Mouse (Mus musculus) ES-Bruce4 (cell line): ENCODE results near the gene Adam11. TPM values are rescaled to one million over a fixed set of nuclear protein-coding genes. Genes with fewer than 3 reads are reported as not detected.

Experiments used
- H3K27ac ChIP-seq: 2 replicates; pipeline ENCODE4 v1.5.1; 2012; ENCODE audit warnings: low read length, inconsistent platforms; ENCODE audit not compliant: insufficient read depth
- H3K27me3 ChIP-seq: 2 replicates; pipeline ENCODE4 v1.6.1; 2012; ENCODE audit warnings: mild to moderate bottlenecking, low read length, inconsistent platforms; ENCODE audit not compliant: control insufficient read depth, poor library complexity, insufficient read depth, severe bottlenecking
- H3K36me3 ChIP-seq: 2 replicates; pipeline ENCODE4 v1.6.1; 2012; ENCODE audit warnings: inconsistent platforms, mild to moderate bottlenecking, low read length, moderate library complexity; ENCODE audit not compliant: control insufficient read depth, poor library complexity, insufficient read depth, severe bottlenecking
- H3K4me1 ChIP-seq: one replicate; pipeline ENCODE4 v1.8.1; 2011; ENCODE audit warnings: low read length; ENCODE audit not compliant: control insufficient read depth, insufficient read depth
- H3K4me3 ChIP-seq: 2 replicates; pipeline ENCODE4 v1.5.1; 2011; ENCODE audit warnings: low read depth, mild to moderate bottlenecking, low read length
- H3K9ac ChIP-seq: 2 replicates; pipeline ENCODE4 v1.6.1; 2012; ENCODE audit warnings: low read depth, mild to moderate bottlenecking, inconsistent platforms; ENCODE audit not compliant: poor library complexity, severe bottlenecking
- H3K9me3 ChIP-seq: replicated peaks from 2 replicates; pipeline ENCODE4 v1.6.1; 2012; ENCODE audit warnings: mild to moderate bottlenecking, low read length, inconsistent platforms; ENCODE audit not compliant: control insufficient read depth, poor library complexity, insufficient read depth, severe bottlenecking
- CTCF ChIP-seq: IDR thresholded peaks from one replicate; pipeline ENCODE4 v1.8.1; 2011; ENCODE audit warnings: low read depth, low read length
- EP300 ChIP-seq: IDR thresholded peaks from 2 replicates; pipeline ENCODE4 v1.6.1; 2011; ENCODE audit warnings: low read depth, low read length; ENCODE audit not compliant: insufficient read depth
- POLR2A ChIP-seq: IDR thresholded peaks from one replicate; pipeline ENCODE4 v1.8.1; 2011; ENCODE audit warnings: low read length; ENCODE audit not compliant: insufficient read depth
- polyA plus RNA-seq: library from polyadenylated mRNA; stranded (reverse); fragments of >200 nt; gene quantifications from 2 replicates; pipeline ENCODE4 v1.2.4, GENCODE M21; 2011; ENCODE audit warnings: low read depth; ENCODE audit not compliant: missing spikeins, insufficient read depth, insufficient read length

Gene Adam11
- polyA plus RNA-seq, 1 experiment = 1.2 TPM

DNA sequence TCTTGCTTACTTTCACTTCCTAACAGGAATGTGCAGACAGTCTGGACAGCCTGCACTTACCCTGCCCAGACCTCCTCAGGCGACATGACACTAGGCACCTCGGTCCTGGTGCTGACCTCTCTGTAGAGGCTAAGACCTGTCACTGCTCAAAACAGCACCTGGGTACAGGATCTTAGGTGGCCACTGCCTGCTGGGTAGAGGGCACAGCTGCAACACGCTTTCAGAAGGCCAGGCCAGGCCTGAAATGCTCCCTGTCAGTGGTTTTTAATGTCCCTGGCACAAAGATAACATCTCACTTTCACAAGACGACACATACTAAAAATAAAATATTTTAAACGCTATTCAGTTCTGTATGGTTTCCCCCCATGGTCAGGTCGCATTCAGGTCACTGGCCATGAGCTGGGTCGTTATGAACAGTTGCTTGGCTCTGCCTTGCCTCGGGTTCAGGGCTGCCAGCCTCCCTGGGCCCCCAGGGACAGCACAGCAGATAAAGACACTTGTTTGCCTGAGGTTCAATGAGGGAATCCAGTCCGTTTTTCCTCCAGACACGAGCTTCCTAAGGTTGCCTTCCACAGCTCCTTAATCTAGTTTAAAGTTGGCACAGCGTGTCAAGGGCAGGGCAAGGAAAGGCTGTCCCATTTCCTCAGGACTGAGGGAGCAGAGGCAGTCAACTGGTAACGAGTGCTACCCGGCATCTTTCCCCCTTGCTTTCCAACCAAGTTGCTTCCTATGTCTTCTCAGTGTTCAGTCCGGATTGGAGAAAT, 30.6 kb downstream of the Adam11 start:
- H3K36me3 ChIP-seq = no peaks in the 10 kb centered on the region
- no peak overlapping the region for H3K9ac ChIP-seq
- H3K27ac ChIP-seq = no peak overlapping the region
- no peaks in the 10 kb centered on the region for H3K4me1 ChIP-seq
- no peaks in the 10 kb centered on the region for H3K27me3 ChIP-seq
- no peak overlapping the region for H3K4me3 ChIP-seq
- TF ChIP-seq EP300 (no peak), CTCF (no peak), POLR2A (no peak)
- H3K9me3 ChIP-seq = no peaks in the 10 kb centered on the region

DNA sequence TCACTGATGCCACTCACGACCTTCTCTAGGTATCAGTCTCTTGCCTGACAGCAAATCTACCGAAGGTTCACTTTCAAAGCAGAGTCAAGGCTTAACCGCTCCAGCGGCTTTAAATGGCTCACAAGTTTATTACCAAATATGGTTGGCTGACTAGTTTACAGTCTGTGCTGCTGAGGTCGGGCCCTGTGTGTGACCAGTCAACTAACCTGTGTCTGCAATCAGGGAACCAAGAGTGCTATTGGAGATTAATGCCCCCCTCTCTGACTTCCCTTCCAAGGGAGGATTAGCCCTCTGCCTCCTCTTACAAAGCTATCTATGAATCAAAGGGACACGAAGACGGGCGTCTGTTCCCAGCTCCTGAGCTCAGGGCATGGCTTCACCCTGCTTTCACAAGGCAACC, 32.9 kb downstream of the Adam11 start:
- no peaks in the 10 kb centered on the region for H3K4me1 ChIP-seq
- H3K9ac ChIP-seq = no peak overlapping the region
- no peak for TF ChIP-seq CTCF
- TF ChIP-seq EP300 = no peak
- TF ChIP-seq POLR2A = no peak
- no peak overlapping the region for H3K27ac ChIP-seq
- peaks cover 3% of the 10 kb centered on the region for H3K36me3 ChIP-seq
- no peaks in the 10 kb centered on the region for H3K27me3 ChIP-seq
- H3K9me3 ChIP-seq = no peaks in the 10 kb centered on the region
- no peak overlapping the region for H3K4me3 ChIP-seq

DNA sequence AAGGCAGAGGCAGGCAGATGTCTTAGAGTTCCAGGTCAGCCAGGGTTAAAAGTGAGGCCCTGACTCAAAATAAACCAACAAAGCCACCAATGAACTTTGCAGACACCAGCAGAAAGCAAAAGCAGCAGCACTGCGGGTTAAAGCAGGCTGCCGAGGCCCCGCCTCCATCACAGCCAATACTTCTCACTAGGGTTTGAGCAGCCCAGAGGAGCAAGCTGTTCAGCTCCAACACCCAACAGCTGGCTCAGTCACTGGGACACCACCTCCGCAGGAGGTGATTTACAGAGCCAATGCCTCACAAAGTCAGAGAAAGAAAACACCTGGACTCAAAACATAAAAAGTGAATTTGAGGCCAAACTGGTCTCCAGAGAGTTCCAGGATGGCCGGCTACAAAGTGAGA, 42.2 kb downstream of the Adam11 start:
- no peaks in the 10 kb centered on the region for H3K9me3 ChIP-seq
- no peak overlapping the region for H3K4me3 ChIP-seq
- TF ChIP-seq POLR2A (no peak), CTCF (no peak), EP300 (no peak)
- no peak overlapping the region for H3K27ac ChIP-seq
- no peaks in the 10 kb centered on the region for H3K4me1 ChIP-seq
- peaks cover 35% of the 10 kb centered on the region for H3K36me3 ChIP-seq
- no peak overlapping the region for H3K9ac ChIP-seq
- H3K27me3 ChIP-seq = no peaks in the 10 kb centered on the region

- Histone ChIP-seq H3K27ac (no peak overlapping the region), H3K36me3 (peaks cover 4% of the 10 kb centered on the region; the same call in 1 of the 2 replicates), H3K9ac (no peak overlapping the region), H3K9me3 (no peaks in the 10 kb centered on the region), H3K27me3 (no peaks in the 10 kb centered on the region), H3K4me1 (no peaks in the 10 kb centered on the region), H3K4me3 (no peak overlapping the region)
- TF ChIP-seq CTCF = no peak
- TF ChIP-seq EP300 = no peak
- TF ChIP-seq POLR2A = no peak
Measured at GRCm38 (mm10) chr11:102808246-102808645, 47.0 kb downstream of the Adam11 start.

DNA sequence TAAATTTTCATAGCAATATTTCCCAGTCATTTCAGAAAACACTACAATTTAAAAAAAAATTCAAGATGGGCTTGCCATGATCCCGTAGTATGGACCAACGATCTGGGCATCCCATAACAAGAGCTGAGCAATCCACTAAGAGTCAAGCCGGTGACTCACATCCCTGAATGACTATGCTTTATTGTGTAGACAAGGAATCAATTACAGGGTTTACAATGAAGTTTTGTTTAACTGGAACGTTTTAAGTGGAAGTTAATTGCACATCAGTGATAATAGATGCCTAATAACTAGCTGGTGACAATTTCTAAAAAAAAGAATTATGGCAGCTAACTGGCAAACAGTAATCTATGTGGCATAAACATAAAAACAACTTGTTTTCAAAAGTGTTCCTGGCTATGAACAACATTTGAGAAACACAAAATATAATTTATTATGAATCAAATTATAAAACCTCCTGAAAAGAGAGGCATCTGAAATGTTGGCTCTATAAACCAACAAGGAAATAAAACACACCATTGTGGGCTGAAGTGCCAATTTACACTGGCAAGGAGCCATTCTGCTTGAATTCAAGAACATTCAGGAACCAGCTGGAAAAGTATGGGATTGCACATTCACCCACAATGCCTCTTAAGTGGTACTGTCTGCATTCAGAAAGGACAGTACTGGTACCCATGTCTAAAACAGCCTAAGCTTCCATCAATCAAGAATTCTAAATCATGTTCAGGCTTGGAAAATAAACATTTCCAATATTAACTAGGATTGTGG, 49.7 kb downstream of the Adam11 start:
- Histone ChIP-seq H3K4me3 (no peak overlapping the region), H3K27me3 (no peaks in the 10 kb centered on the region), H3K9me3 (no peaks in the 10 kb centered on the region), H3K36me3 (peaks cover 4% of the 10 kb centered on the region; the same call in 1 of the 2 replicates), H3K9ac (no peak overlapping the region), H3K4me1 (no peaks in the 10 kb centered on the region), H3K27ac (no peak overlapping the region)
- TF ChIP-seq CTCF (no peak), EP300 (no peak), POLR2A (no peak)

DNA sequence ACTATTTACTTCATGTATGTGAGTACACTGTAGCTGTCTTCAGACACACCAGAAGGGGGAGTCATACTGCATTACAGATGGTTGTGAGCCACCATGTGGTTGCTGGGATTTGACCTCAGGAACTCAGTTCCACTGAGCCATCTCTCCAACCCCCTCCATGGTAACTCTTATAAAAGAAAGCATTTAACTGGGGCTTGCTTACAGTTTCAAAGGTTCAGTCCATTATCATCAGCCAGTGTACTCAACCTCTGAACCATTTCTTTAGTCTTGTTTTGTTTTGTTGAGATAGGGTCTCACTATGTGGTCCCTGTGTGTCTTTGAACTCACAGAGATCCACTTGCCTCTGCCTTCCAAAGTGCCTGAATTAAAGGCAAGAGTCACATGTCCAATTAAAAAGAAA, 53.6 kb downstream of the Adam11 start:
- Histone ChIP-seq H3K9me3 (no peaks in the 10 kb centered on the region), H3K36me3 (peaks cover 4% of the 10 kb centered on the region; the same call in 1 of the 2 replicates), H3K27ac (no peak overlapping the region), H3K27me3 (no peaks in the 10 kb centered on the region), H3K9ac (no peak overlapping the region), H3K4me3 (no peak overlapping the region), H3K4me1 (no peaks in the 10 kb centered on the region)
- TF ChIP-seq POLR2A (no peak), EP300 (no peak), CTCF (no peak)
